Mouse (Mus musculus) midbrain, embryonic 12.5 days (tissue): ENCODE data around the gene Slc26a11. TPM values are rescaled to one million over a fixed set of nuclear protein-coding genes. Genes with fewer than 3 reads are reported as not detected.
"Not testable (repeated sequence)": the region's sequence is repeated elsewhere in the genome, so short reads cannot be mapped to it uniquely, and the experiment has no call there.

Experiments used
- ATAC-seq: fragments of 200-750 bp; cut with Nextera tagmentation; 2 replicates; pipeline ENCODE4 v1.8.0; 2017; ENCODE audit warnings: low read depth, moderate TSS enrichment, moderate library complexity; ENCODE audit not compliant: low FRiP score
- H3K27ac ChIP-seq: fragments of 300-500 bp; sonication (generic); replicated peaks from 2 replicates; pipeline ENCODE4 v1.5.1; 2016; ENCODE audit warnings: mild to moderate bottlenecking
- H3K27me3 ChIP-seq: fragments of 300-500 bp; sonication (generic); 2 replicates; pipeline ENCODE4 v1.6.1; 2016; ENCODE audit warnings: mild to moderate bottlenecking
- H3K36me3 ChIP-seq: fragments of 300-500 bp; sonication (generic); 2 replicates; pipeline ENCODE4 v1.6.1; 2016
- H3K4me1 ChIP-seq: fragments of 300-500 bp; sonication (generic); 2 replicates; pipeline ENCODE4 v1.6.1; 2016
- H3K4me2 ChIP-seq: fragments of 300-500 bp; sonication (generic); replicated peaks from 2 replicates; pipeline ENCODE4 v1.6.1; 2016; ENCODE audit warnings: mild to moderate bottlenecking, moderate library complexity
- H3K4me3 ChIP-seq: fragments of 300-500 bp; sonication (generic); 2 replicates; pipeline ENCODE4 v1.5.1; 2016; ENCODE audit warnings: mild to moderate bottlenecking
- H3K9ac ChIP-seq: fragments of 300-500 bp; sonication (generic); replicated peaks from 2 replicates; pipeline ENCODE4 v1.6.1; 2016; ENCODE audit warnings: mild to moderate bottlenecking, moderate library complexity
- H3K9me3 ChIP-seq: fragments of 300-500 bp; sonication (generic); 2 replicates; pipeline ENCODE4 v1.6.1; 2016; ENCODE audit warnings: mild to moderate bottlenecking
- WGBS: fragments of 180-500 bp; shearing (Covaris S2); methylation state at CpG from one replicate; pipeline ENCODE4 v1.1.7; 2016; 5-methylcytosine and 5-hydroxymethylcytosine counted together
- polyA plus RNA-seq: library from polyadenylated mRNA; unstranded; fragments of >200 nt; fragmentation: Nextera tagmentation; extraction: Ambion mirVana; gene quantifications from 2 replicates; pipeline ENCODE4 v1.2.1, GENCODE M21; 2016

Slc26a11 gene
- polyA plus RNA-seq, 1 experiment from 2014 or later = 6.1 TPM

DNA sequence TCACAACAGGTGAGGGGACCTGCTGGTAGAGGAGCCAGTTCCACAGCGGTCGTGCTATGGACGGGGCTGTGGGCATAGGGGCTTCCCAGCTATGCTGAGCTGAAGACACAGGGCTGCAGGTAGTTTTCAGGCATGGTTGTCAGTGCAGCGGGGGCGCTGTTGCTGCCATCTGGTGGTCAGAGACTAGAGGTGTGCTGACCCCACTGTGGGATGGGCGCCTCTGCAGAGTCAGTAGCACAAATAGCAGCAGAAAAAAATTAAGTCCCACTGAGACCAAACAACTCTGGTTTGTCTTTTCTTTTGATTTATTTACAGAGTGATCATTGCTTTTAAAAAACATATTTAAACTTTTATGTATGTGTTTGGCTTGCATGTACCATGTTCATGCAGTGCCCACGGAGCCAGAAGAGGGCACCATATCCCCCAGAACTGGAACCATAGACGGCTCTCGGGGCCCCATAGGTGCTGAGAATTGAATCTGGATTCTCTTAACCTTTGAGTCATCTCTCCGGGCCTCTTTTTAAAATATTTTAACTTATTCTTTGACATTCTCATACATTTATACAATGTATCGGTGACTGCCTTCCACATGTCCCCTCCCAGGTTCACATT lies 8.3 kb downstream of the Slc26a11 start:
- peak; percentile 85 for ATAC-seq
- no peaks in the 10 kb centered on the region for H3K27me3 ChIP-seq
- H3K27ac ChIP-seq = peak overlapping the region; percentile 52
- peak overlapping the region; percentile 47 for H3K4me2 ChIP-seq
- peak overlapping the region; percentile 21; the same call in 1 of the 2 replicates for H3K9ac ChIP-seq
- H3K4me3 ChIP-seq = peak overlapping the region; percentile 22
- WGBS = 29% methylated on average over 11 of the region's 11 CpGs
- 0 out of 2 replicates have a peak, but pooled peaks cover 5% of the 10 kb centered on the region for H3K36me3 ChIP-seq
- 0 out of 2 replicates have a peak, but pooled peaks cover 3% of the 10 kb centered on the region for H3K9me3 ChIP-seq
- H3K4me1 ChIP-seq = peaks cover 16% of the 10 kb centered on the region

DNA sequence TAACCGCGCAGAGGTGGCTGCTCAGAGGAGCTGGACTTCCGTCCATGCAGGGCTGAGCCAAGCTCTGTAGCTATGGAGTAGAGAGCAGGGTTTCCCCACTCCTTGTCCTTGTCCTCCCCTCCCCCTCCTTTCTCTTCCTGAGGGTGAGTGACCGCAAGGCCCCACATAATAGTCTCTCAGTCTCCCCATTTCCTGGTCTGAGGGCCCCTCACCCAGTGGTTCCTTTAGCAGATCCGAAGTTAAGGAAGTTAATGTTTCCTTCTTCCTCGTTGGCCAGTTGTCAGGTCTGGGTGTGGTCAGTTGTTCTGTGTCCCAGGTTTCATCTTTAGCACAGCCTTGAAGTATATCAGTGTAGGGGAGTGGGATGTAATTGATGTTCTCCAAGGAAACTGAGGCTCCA lies 20.1 kb downstream of the Slc26a11 start:
- Histone ChIP-seq H3K27ac (no peak overlapping the region), H3K27me3 (no peaks in the 10 kb centered on the region), H3K9me3 (no peaks in the 10 kb centered on the region), H3K4me1 (no peaks in the 10 kb centered on the region), H3K9ac (no peak overlapping the region), H3K36me3 (peaks cover 21% of the 10 kb centered on the region), H3K4me3 (no peak overlapping the region), H3K4me2 (no peak overlapping the region)
- 89% methylated on average over 6 of the region's 6 CpGs for WGBS
- ATAC-seq = no peak

GRCm38 (mm10) chr11:119377326-119377725 lies 22.0 kb downstream of the Slc26a11 start:
- Histone ChIP-seq H3K9ac (no peak overlapping the region), H3K9me3 (no peaks in the 10 kb centered on the region), H3K4me2 (no peak overlapping the region), H3K27me3 (no peaks in the 10 kb centered on the region), H3K27ac (no peak overlapping the region), H3K4me1 (no peaks in the 10 kb centered on the region), H3K36me3 (peaks cover 21% of the 10 kb centered on the region), H3K4me3 (no peak overlapping the region)
- no peak for ATAC-seq
- WGBS = 91% methylated on average over 11 of the region's 11 CpGs

DNA sequence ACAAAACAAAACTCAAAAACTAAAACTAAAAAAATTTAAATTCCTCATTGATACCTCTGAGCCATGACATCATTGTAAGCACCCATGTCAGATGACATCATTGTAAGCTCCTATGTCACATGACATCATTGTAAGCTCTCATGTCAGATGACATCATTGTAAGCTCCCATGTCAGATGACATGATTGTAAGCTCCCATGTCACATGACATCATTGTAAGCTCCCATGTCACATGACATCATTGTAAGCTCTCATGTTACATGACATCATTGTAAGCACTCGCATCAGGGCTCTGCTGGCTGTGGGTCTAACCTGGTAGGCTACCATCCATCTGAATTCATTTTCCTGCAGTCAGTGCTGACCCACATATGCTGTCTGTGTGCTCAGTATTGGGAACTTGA lies 23.2 kb downstream of the Slc26a11 start:
- no peak overlapping the region for H3K4me2 ChIP-seq
- no peaks in the 10 kb centered on the region for H3K9me3 ChIP-seq
- no peak overlapping the region for H3K27ac ChIP-seq
- no peaks in the 10 kb centered on the region for H3K27me3 ChIP-seq
- no peaks in the 10 kb centered on the region for H3K4me1 ChIP-seq
- no peak overlapping the region for H3K4me3 ChIP-seq
- 97% methylated on average over 1 of the region's 1 CpGs for WGBS
- peaks cover 21% of the 10 kb centered on the region for H3K36me3 ChIP-seq
- ATAC-seq = no peak
- no peak overlapping the region for H3K9ac ChIP-seq

GRCm38 (mm10) chr11:119381631-119382337 lies 26.4 kb downstream of the Slc26a11 start:
- H3K4me3 ChIP-seq = no peak overlapping the region
- H3K4me1 ChIP-seq = no peaks in the 10 kb centered on the region
- H3K36me3 ChIP-seq = peaks cover 21% of the 10 kb centered on the region
- WGBS = 86% methylated on average over 9 of the region's 9 CpGs
- no peaks in the 10 kb centered on the region for H3K9me3 ChIP-seq
- no peak overlapping the region for H3K4me2 ChIP-seq
- no peak overlapping the region for H3K27ac ChIP-seq
- no peak for ATAC-seq
- H3K9ac ChIP-seq = no peak overlapping the region
- no peaks in the 10 kb centered on the region for H3K27me3 ChIP-seq

DNA sequence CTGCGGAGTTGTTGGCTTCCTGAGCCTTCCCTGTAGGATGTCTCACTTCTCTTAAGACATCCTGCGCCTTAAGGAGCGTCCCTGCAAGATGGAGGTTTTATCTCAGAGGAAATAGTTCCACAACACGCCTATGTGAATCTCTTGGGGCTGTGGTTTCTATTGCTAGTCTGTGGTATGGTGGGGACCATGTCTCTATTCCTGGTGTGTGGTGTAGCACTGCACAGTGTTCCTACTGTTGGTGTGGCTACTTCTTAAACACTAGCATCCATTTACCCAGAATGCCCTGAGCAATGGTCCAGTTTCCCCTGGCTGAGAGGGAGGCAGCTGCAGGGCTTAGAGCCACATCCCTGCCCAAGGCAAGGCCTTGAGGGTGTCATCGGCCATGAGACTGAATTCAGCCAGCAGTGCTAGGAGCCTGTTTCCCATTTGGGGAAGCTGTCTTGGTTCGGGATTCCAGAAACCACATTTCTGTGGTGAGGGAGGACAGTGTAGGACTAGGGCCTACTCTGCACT lies 27.0 kb downstream of the Slc26a11 start:
- H3K4me1 ChIP-seq = no peaks in the 10 kb centered on the region
- H3K4me2 ChIP-seq = no peak overlapping the region
- H3K27me3 ChIP-seq = no peaks in the 10 kb centered on the region
- no peak overlapping the region for H3K27ac ChIP-seq
- H3K36me3 ChIP-seq = peaks cover 17% of the 10 kb centered on the region
- H3K9ac ChIP-seq = no peak overlapping the region
- no peak overlapping the region for H3K4me3 ChIP-seq
- ATAC-seq = no peak
- no peaks in the 10 kb centered on the region for H3K9me3 ChIP-seq
- WGBS = 83% methylated on average over 6 of the region's 6 CpGs

DNA sequence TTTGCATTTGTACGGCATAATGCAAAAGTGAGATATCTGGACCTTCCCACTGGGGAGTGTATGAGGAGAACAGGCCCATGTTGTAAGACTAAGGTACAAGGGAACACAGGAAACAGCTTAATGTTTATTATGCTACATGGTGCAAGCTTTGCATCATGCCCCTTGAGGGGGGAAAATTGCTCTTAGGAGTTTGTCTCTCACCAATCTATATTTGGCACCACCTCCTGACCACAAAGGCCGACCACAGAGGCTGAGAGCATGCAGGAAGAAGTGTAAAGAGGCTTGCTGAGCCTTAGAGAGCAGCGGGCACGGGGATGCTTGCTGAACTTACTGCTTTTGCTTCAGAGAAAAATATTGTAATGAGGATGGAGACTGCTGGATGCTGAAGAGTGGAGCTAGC lies 29.5 kb downstream of the Slc26a11 start:
- H3K36me3 ChIP-seq = peaks cover 6% of the 10 kb centered on the region; the same call in 1 of the 2 replicates
- no peak for ATAC-seq
- no peak overlapping the region for H3K9ac ChIP-seq
- peaks cover 4% of the 10 kb centered on the region for H3K4me1 ChIP-seq
- no peak overlapping the region for H3K27ac ChIP-seq
- H3K4me3 ChIP-seq = no peak overlapping the region
- no peaks in the 10 kb centered on the region for H3K9me3 ChIP-seq
- no peak overlapping the region for H3K4me2 ChIP-seq
- H3K27me3 ChIP-seq = peaks cover 25% of the 10 kb centered on the region
- 83% methylated on average over 4 of the region's 4 CpGs for WGBS

- WGBS = 97% methylated on average over 5 of the region's 5 CpGs
- H3K27me3 ChIP-seq = peaks cover 39% of the 10 kb centered on the region
- peaks cover 15% of the 10 kb centered on the region for H3K4me1 ChIP-seq
- H3K4me2 ChIP-seq = no peak overlapping the region
- H3K9me3 ChIP-seq = no peaks in the 10 kb centered on the region
- no peaks in the 10 kb centered on the region for H3K36me3 ChIP-seq
- H3K9ac ChIP-seq = no peak overlapping the region
- no peak overlapping the region for H3K27ac ChIP-seq
- H3K4me3 ChIP-seq = no peak overlapping the region
- no peak for ATAC-seq
These were observed 30.9 kb downstream of the Slc26a11 start for GRCm38 (mm10) chr11:119386306-119386705.

- H3K9ac ChIP-seq, H3K4me3 ChIP-seq, H3K27ac ChIP-seq, H3K36me3 ChIP-seq, ATAC-seq, H3K9me3 ChIP-seq, H3K4me2 ChIP-seq: not testable (repeated sequence)
- peaks cover 18% of the 10 kb centered on the region for H3K4me1 ChIP-seq
- WGBS = 33% methylated on average over 3 of the region's 3 CpGs
- H3K27me3 ChIP-seq = peaks cover 49% of the 10 kb centered on the region
These were observed 31.9 kb downstream of the Slc26a11 start for GRCm38 (mm10) chr11:119387273-119387672.

GRCm38 (mm10) chr11:119389851-119390270 lies 34.5 kb downstream of the Slc26a11 start:
- H3K4me2 ChIP-seq = peak overlapping the region; percentile 93
- H3K9me3 ChIP-seq = no peaks in the 10 kb centered on the region
- H3K4me3 ChIP-seq = peak overlapping the region; percentile 51
- H3K27me3 ChIP-seq = peaks cover 74% of the 10 kb centered on the region
- H3K27ac ChIP-seq = no peak overlapping the region
- no peak for ATAC-seq
- peak overlapping the region; percentile 45 for H3K9ac ChIP-seq
- peaks cover 22% of the 10 kb centered on the region for H3K4me1 ChIP-seq
- under 1% methylated on average over 35 of the region's 35 CpGs for WGBS
- no peaks in the 10 kb centered on the region for H3K36me3 ChIP-seq

DNA sequence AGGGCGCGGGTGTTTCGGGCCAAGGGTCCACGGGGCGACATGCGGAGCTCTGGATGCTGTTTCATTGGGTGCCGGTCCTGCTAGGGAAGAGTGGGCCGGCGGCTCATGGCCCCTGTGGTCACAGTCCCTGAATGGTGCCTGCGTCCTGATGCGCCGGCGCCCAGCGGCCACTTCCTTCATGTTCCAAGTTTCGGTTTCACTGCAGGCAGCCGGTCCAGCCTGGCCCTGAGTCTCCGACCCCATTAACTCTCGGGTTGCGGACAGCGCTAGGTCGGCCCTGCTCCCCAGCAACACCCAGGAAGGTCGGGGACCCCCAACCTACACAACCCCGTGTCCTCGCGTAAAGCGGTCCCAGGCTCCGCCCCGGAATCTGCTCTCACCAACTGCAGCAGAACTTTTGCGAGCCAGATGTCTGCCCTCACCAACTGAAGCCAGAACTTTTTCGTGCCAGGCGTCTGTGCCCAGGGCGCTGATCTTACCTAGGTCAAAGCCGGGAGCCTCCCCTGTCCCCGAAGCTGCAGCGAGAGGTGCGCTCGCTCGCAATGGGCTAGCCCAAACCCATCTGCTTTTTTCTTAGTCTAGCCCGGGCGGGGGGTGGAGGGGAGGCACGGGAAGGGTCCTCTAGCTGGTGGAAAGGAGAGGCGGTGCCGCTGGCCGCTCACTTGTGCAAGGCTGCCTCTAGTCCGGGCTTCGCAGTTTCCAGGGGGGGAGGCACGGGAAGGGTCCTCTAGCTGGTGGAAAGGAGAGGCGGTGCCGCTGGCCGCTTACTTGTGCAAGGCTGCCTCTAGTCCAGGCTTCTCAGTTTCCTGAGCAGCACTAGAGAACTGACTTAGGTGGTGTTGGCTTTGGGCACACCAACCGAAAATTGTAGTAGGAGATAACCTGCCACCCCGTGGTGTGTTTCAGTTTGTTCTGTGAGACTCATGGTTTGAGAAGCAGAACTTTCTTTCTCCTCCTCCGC lies 35.2 kb downstream of the Slc26a11 start:
- WGBS = 3% methylated on average over 52 of the region's 53 CpGs
- H3K27ac ChIP-seq = no peak overlapping the region
- ATAC-seq = no peak

More for the DNA sequence above, 35.2 kb downstream of the Slc26a11 start:
- no peaks in the 10 kb centered on the region for H3K36me3 ChIP-seq
- H3K27me3 ChIP-seq = peaks cover 81% of the 10 kb centered on the region
- H3K4me1 ChIP-seq = peaks cover 22% of the 10 kb centered on the region
- H3K4me2 ChIP-seq = peak overlapping the region; percentile 93
- H3K9ac ChIP-seq = peak overlapping the region; percentile 45
- no peaks in the 10 kb centered on the region for H3K9me3 ChIP-seq
- peak overlapping the region; percentile 51 for H3K4me3 ChIP-seq
